Mouse (Mus musculus) midbrain, embryonic 16.5 days (tissue): ENCODE results near the gene Paqr8. TPM values are rescaled to one million over a fixed set of nuclear protein-coding genes. Genes with fewer than 3 reads are reported as not detected.

Experiments
- ATAC-seq: fragments of 200-750 bp; cut with Nextera tagmentation; 2 replicates; pipeline ENCODE4 v1.8.0; 2017; ENCODE audit warnings: moderate TSS enrichment
- H3K27ac ChIP-seq: fragments of 300-500 bp; sonication (generic); 2 replicates; pipeline ENCODE4 v1.5.1; 2014; ENCODE audit warnings: mild to moderate bottlenecking, low read length, mixed read lengths
- H3K27me3 ChIP-seq: fragments of 300-500 bp; sonication (generic); 2 replicates; pipeline ENCODE4 v1.6.1; 2014; ENCODE audit warnings: low read depth, low read length, mixed read lengths; ENCODE audit not compliant: control insufficient read depth, insufficient read depth
- H3K36me3 ChIP-seq: fragments of 300-500 bp; sonication (generic); 2 replicates; pipeline ENCODE4 v1.6.1; 2014; ENCODE audit warnings: mild to moderate bottlenecking, low read length, moderate library complexity, mixed read lengths; ENCODE audit not compliant: control insufficient read depth, insufficient read depth
- H3K4me1 ChIP-seq: fragments of 300-500 bp; sonication (generic); 2 replicates; pipeline ENCODE4 v1.6.1; 2014; ENCODE audit warnings: mild to moderate bottlenecking, low read length, mixed read lengths; ENCODE audit not compliant: control insufficient read depth, insufficient read depth
- H3K4me2 ChIP-seq: fragments of 300-500 bp; sonication (generic); 2 replicates; pipeline ENCODE4 v1.6.1; 2014; ENCODE audit warnings: mild to moderate bottlenecking, low read length, mixed read lengths
- H3K4me3 ChIP-seq: fragments of 300-500 bp; sonication (generic); 2 replicates; pipeline ENCODE4 v1.5.1; 2014; ENCODE audit warnings: low read depth, mild to moderate bottlenecking, low read length, moderate library complexity, mixed read lengths
- H3K9ac ChIP-seq: fragments of 300-500 bp; sonication (generic); 2 replicates; pipeline ENCODE4 v1.6.1; 2014; ENCODE audit warnings: low read depth, low read length, mixed read lengths
- H3K9me3 ChIP-seq: fragments of 300-500 bp; sonication (generic); replicated peaks from 2 replicates; pipeline ENCODE4 v1.6.1; 2014; ENCODE audit warnings: mild to moderate bottlenecking, low read length, mixed read lengths; ENCODE audit not compliant: control insufficient read depth, poor library complexity, severe bottlenecking
- WGBS: fragments of 180-500 bp; shearing (Covaris S2); extraction: QIAGEN DNeasy Blood & Tissue Kit; methylation state at CpG from one replicate; pipeline ENCODE4 v1.1.7; 2014; 5-methylcytosine and 5-hydroxymethylcytosine counted together
- polyA plus RNA-seq: library from polyadenylated mRNA; unstranded; fragments of >200 nt; fragmentation: Nextera tagmentation; extraction: Ambion mirVana; gene quantifications from 2 replicates; pipeline ENCODE4 v1.2.1, GENCODE M21; 2015

Gene Paqr8
- polyA plus RNA-seq, 1 experiment from 2014 or later = 33.7 TPM

DNA sequence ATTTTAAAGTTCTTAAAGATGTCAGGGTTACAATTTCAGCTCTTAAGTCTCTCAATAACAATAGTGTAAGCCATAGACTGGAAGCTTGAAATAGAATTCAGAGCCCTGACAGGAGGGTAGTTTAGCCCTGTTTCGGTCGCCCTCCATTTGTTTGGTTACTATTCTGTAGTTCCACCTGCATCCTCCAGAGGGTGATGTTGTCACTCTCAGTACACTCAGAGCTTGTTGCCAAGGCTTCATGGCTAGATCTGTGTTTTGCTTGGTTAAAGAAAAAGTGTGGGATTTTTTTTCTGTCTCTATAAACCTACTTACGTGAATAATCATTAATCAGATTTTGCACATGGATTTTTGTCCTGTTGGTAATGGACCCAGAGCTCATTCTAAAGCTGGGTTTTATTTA, 48.6 kb downstream of the Paqr8 start:
- ATAC-seq = peak; percentile 77
- Histone ChIP-seq H3K36me3 (peaks cover 8% of the 10 kb centered on the region), H3K27ac (no peak overlapping the region)

DNA sequence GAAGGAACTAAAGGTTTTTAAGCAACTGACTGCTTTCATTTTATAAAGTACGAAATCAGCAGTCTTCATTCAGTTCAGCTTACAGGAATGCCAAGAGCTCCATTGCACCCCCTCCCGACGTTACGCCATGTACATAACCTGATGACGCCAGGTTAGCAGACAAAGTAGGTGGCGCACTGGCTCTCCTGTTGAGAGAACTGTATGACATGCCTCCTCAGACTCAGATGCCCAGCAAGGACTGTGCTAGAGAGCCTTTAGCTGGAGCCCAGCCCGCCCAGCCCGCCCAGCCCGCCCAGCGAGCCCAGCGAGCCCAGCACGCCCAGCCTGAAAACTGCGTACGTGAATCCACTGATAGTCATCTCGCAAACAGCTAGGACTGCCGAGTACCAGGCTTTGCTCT, 49.7 kb downstream of the Paqr8 start:
- Histone ChIP-seq H3K9ac (no peak overlapping the region), H3K9me3 (no peaks in the 10 kb centered on the region), H3K36me3 (peaks cover 3% of the 10 kb centered on the region; the same call in 1 of the 2 replicates), H3K4me2 (no peak overlapping the region), H3K4me3 (no peak overlapping the region), H3K27ac (no peak overlapping the region), H3K4me1 (no peaks in the 10 kb centered on the region), H3K27me3 (no peaks in the 10 kb centered on the region)
- WGBS = 69% methylated on average over 16 of the region's 16 CpGs
- ATAC-seq = no peak

More for the DNA sequence above, 48.6 kb downstream of the Paqr8 start:
- Histone ChIP-seq H3K27me3 (no peaks in the 10 kb centered on the region), H3K4me3 (no peak overlapping the region), H3K4me1 (no peaks in the 10 kb centered on the region), H3K9me3 (no peaks in the 10 kb centered on the region), H3K9ac (no peak overlapping the region), H3K4me2 (no peak overlapping the region)
- WGBS = 28% methylated on average over 3 of the region's 3 CpGs

DNA sequence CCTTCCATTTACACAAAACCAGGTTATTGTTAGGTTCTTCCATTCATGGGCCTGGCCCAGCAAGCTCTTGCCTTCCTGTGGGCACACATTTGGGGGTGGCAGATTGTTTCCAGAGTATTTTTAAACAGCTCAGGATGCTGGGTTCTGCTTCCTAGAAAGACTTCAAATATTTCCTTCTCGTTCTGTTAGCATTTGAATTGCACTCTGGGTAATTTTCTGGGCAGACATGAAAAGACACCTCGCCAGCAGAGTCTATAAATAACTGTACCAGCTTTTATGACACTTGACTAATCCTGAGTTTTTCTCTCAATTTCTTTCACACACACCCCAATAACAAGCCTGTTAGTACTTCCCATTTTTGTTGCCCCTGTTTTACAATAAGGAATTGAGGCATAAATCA, 50.9 kb downstream of the Paqr8 start:
- Histone ChIP-seq H3K4me1 (no peaks in the 10 kb centered on the region), H3K27ac (no peak overlapping the region), H3K9ac (no peak overlapping the region), H3K9me3 (no peaks in the 10 kb centered on the region), H3K4me3 (no peak overlapping the region), H3K36me3 (no peaks in the 10 kb centered on the region), H3K4me2 (no peak overlapping the region), H3K27me3 (no peaks in the 10 kb centered on the region)
- 77% methylated on average over 2 of the region's 2 CpGs for WGBS
- no peak for ATAC-seq

DNA sequence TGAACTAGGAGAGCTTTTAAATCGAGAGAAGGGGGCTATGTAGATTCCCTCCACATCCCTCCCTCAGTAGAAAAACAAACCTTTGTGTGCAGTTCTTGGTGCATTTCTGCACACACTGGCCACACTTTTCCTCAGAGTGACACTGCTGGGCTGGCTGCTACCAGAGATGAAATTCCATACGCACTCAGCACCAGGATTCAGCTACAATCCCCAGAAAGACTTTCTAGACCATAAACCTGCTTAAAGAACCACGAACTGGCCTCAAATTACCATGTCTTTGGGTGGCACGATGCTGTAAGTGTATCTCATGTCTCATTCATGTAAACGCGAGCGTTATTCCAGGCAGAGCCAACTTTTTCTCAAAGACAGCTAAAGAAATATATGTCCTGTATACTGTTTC, 51.5 kb downstream of the Paqr8 start:
- WGBS = 89% methylated on average over 7 of the region's 7 CpGs
- Histone ChIP-seq H3K4me2 (no peak overlapping the region), H3K4me1 (no peaks in the 10 kb centered on the region), H3K9ac (no peak overlapping the region), H3K4me3 (no peak overlapping the region), H3K36me3 (no peaks in the 10 kb centered on the region), H3K27ac (no peak overlapping the region), H3K27me3 (no peaks in the 10 kb centered on the region), H3K9me3 (no peaks in the 10 kb centered on the region)
- no peak for ATAC-seq

DNA sequence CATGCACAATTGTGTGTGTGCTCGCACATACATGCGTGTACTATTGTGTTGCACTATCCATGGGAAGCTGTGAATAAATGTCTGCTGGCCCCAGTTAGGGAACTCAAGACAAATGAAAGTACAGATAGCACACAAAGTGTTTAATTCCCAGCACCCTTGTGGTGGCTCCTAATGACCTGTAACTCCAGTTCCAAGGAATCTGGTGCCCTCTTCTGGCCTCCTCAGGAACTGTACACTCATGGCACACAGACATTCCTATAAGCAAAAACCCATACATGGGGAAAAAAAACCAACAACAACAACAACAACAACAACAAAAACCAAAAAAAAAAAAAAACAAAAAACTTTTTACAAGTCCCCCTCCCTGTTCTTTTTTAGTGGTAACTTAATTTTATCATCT, 52.6 kb downstream of the Paqr8 start:
- H3K4me2 ChIP-seq = no peak overlapping the region
- H3K36me3 ChIP-seq = no peaks in the 10 kb centered on the region
- H3K27me3 ChIP-seq = no peaks in the 10 kb centered on the region
- H3K27ac ChIP-seq = no peak overlapping the region
- no peaks in the 10 kb centered on the region for H3K4me1 ChIP-seq
- H3K9me3 ChIP-seq = no peaks in the 10 kb centered on the region
- H3K4me3 ChIP-seq = no peak overlapping the region
- no peak overlapping the region for H3K9ac ChIP-seq
- 100% methylated on average over 2 of the region's 2 CpGs for WGBS
- no peak for ATAC-seq

DNA sequence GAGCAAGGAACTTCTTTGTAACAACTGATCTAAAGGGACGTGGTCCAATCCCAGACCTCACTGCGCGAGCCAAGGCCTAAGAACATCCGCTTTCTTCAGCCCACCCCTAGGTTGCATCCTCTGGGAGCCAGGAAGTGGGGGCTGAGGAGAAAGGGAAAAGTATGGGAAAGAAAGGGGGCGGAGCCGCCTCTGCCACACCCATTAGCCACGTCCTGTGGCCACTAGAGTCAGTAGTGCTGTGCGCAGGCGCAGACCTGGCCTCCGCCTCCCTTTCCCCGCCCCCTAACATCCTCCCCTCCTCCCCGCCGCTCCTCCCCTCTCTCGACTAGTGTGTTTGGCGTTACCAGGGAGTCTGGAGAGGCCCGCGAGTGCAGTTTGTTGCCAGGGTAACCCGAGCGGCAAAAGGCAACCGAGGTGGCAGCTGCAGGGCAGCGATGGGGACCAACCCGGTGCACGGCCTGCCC, 60.9 kb downstream of the Paqr8 start, which contains the start of gene Efhc1:
TSS of gene Efhc1 (plus strand) at position 327 of the 464 bp plus-strand sequence.
- H3K27ac ChIP-seq = peak within 1 kb of the TSS; percentile 89
- peak within 1 kb of the TSS; percentile 65 for H3K4me2 ChIP-seq
- peak within 1 kb of the TSS; percentile 56 for H3K4me3 ChIP-seq
- H3K4me1 ChIP-seq = peaks cover 4% of the 10 kb centered on the region
- WGBS = under 1% methylated on average over 19 of the region's 23 CpGs
- peak within 1 kb of the TSS; percentile 76 for H3K9ac ChIP-seq
- H3K27me3 ChIP-seq = no peaks in the 10 kb centered on the region
- H3K36me3 ChIP-seq = no peaks in the 10 kb centered on the region
- H3K9me3 ChIP-seq = no peaks in the 10 kb centered on the region
- ATAC-seq = peak; percentile 98

DNA sequence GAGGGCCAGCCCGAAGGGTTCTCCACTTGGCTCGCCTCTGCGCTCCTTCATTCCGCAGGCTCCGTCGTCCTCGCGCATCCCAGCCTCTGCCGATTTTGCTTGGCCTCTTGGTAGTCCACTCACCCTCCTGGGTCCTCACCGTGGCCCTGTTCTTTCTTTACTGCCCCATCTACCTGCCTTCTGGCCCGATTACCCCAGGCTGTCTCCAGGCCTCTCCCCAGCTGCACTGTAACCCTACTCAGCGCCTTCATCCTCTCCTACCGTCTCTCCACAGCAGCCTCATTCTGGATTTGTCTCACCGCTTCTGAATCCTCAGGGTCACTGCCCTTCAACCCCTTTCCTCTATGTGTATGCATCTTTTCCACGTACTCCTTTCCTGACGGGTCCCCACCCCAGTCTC, 61.4 kb downstream of the Paqr8 start:
- Histone ChIP-seq H3K4me1 (peaks cover 4% of the 10 kb centered on the region), H3K27me3 (no peaks in the 10 kb centered on the region), H3K9ac (peak overlapping the region; percentile 76), H3K27ac (peak overlapping the region; percentile 89), H3K36me3 (no peaks in the 10 kb centered on the region), H3K4me3 (peak overlapping the region; percentile 56), H3K9me3 (no peaks in the 10 kb centered on the region), H3K4me2 (peak overlapping the region; percentile 65)
- WGBS = 2% methylated on average over 16 of the region's 16 CpGs
- peak; percentile 81 for ATAC-seq

DNA sequence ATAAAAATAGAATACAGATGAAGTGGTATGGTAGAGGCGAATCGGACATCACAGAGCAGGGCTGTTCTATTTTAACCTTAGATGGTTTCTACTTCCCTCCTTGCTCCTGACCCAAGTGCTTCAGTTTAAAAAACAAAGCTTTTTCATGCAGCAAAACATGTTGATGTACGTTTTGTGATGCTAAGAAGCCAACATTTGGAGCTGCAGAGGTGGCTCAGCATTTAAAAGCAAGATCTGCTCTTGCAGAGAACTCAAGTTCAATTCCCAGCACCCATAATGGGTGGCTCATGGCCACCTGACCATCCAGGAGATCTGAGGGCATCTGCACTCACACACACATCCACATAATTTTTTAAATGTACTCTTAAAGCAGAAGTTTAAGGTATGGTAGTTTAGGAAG, 64.5 kb downstream of the Paqr8 start:
- no peak for ATAC-seq
- no peaks in the 10 kb centered on the region for H3K27me3 ChIP-seq
- no peaks in the 10 kb centered on the region for H3K36me3 ChIP-seq
- no peak overlapping the region for H3K27ac ChIP-seq
- no peaks in the 10 kb centered on the region for H3K9me3 ChIP-seq
- WGBS = 74% methylated on average over 3 of the region's 3 CpGs
- peaks cover 4% of the 10 kb centered on the region for H3K4me1 ChIP-seq
- no peak overlapping the region for H3K4me2 ChIP-seq
- no peak overlapping the region for H3K9ac ChIP-seq
- H3K4me3 ChIP-seq = no peak overlapping the region

DNA sequence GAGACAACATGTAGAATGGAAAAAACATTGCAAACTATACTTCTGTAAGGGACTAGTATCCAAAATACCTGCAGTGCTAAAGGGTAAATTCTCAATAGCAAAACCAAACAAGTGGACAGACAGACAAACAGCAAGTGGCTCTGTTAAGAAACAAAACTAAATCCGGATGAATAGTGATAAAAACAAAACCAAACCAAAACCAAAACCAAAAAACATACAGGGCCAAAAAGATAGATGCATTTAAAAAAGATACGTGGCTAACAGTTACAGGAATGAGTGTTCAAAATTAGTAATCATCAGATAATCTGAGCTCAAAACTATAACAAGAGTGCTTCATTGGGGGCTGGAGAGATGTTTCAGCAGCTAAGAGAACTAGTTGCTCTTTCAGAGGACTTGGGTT, 79.2 kb downstream of the Paqr8 start:
- H3K9me3 ChIP-seq = no peaks in the 10 kb centered on the region
- no peak for ATAC-seq
- H3K27ac ChIP-seq = no peak overlapping the region
- no peaks in the 10 kb centered on the region for H3K4me1 ChIP-seq
- H3K4me3 ChIP-seq = no peak overlapping the region
- no peak overlapping the region for H3K9ac ChIP-seq
- H3K27me3 ChIP-seq = no peaks in the 10 kb centered on the region
- WGBS = 85% methylated on average over 2 of the region's 2 CpGs
- no peaks in the 10 kb centered on the region for H3K36me3 ChIP-seq
- H3K4me2 ChIP-seq = no peak overlapping the region
